Mouse (Mus musculus) spleen, postnatal 10 days (tissue): ENCODE data around the gene Hspb9.

Source experiments
- DNase-seq, 2 experiments: peaks; one replicate each; pipeline ENCODE4 v3.0.0; 2021 to 2022; ENCODE audit warnings: low spot score in 2 of 2

Gene Hspb9

GRCm38 (mm10) chr11:100759611-100760233 is 46.1 kb downstream of the Hspb9 start, which contains the start of gene Kcnh4:
Kcnh4 (minus strand) TSS chr11:100759942.
- peak; percentile 46 to 80 for DNase-seq

DNA sequence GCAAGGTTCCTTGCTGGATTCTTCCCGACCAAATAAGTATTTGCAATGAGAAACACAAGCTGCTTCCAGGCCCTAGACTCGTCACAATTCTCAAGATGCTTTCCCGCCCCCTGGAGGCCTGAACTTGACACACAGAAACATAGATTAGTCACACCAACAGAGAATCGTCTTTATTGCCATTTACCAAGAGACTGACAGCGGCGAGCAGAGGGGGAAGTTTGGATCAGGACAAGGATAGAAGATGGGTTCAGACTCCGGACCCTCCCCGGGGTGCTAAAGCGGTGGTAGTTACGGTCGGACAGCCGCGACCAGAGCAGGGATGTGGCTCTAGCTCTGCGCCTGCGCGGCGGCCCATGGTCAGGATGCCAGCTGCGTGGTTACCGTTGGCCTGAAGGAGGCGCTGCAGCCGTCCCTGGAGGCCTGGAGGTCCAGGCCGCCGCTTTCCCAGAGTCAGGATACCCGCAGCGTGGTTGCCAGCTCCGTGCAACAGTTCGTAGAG is 47.9 kb downstream of the Hspb9 start:
- DNase-seq = peak; percentile 74 to 87

DNA sequence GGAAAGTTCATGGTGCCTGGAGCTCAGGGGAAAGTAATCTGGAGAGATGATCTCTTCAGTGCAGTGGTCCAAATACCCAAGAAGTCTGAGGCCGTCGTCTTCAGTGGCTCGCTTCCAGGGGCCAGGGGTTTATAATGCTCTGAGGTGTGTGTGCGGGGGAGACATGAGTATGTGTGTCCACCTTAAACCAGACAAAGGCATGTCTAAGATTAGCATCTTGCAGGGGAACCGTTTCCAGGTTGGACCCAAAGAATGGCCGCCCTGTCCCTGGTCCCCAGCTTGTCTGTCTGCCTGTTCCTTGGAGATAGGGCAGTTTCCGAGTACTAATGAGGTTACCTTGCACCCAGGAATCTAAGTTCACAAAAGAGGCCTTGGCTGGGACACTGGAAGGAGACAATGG is 49.2 kb downstream of the Hspb9 start, which contains the start of gene Hcrt:
Gene Hcrt, minus strand, starts transcription at position 101 of the 400 bp plus-strand sequence.
- DNase-seq = no peak
